Mouse (Mus musculus) central nervous system, embryonic 11.5 days (tissue): ENCODE data around the gene Arpc2. TPM values are rescaled to one million over a fixed set of nuclear protein-coding genes. Genes with fewer than 3 reads are reported as not detected.

Source experiments
- polyA plus RNA-seq: library from polyadenylated mRNA; depleted of rRNA; stranded (reverse); fragments of >200 nt; gene quantifications from 2 replicates; pipeline ENCODE4 v1.2.3, GENCODE M21; 2012; rRNA removed

Gene Arpc2
- 132 and 211 TPM in 2 replicates for polyA plus RNA-seq

GRCm38 (mm10) chr1:74235938-74236589, at the start of gene Arpc2:
TSS of gene Arpc2 (plus strand) at chr1:74236084.

GRCm38 (mm10) chr1:74194445-74194844, 41.4 kb upstream of the Arpc2 start, which contains the start of gene Cxcr1:
TSS of gene Cxcr1 (minus strand) at chr1:74194631.

DNA sequence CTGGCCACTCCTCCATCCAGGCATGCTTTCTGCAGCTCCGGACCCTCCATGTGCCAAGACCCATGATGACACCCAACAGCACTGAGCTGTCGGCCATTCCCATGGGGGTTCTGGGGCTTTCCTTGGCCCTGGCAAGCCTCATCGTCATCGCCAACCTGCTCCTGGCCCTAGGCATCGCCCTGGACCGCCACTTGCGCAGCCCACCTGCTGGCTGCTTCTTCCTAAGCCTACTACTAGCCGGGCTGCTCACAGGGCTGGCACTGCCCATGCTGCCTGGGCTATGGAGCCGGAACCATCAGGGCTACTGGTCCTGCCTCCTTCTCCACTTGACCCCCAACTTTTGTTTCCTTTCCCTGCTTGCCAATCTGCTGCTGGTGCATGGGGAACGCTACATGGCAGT, 42.7 kb downstream of the Arpc2 start, which contains the start of gene Gpbar1:
Gene Gpbar1, plus strand, starts transcription at position 13 of the 400 bp plus-strand sequence.

GRCm38 (mm10) chr1:74284543-74285160, 48.8 kb downstream of the Arpc2 start, which contains the start of the genes Aamp and Pnkd:
TSS of gene Aamp (minus strand) at chr1:74284738.
TSS of gene Pnkd (plus strand) at chr1:74284930.

GRCm38 (mm10) chr1:74305522-74305921, 69.6 kb downstream of the Arpc2 start, which contains the start of gene Tmbim1:
TSS of gene Tmbim1 (minus strand) at chr1:74305622.

Other genes with a start within 250 kb of the Arpc2 start
- gene Tns1, start 111.6 kb upstream of the Arpc2 start, polyA plus RNA-seq: 9.6 and 16.1 TPM in 2 replicates
- gene Rufy4, start 110.5 kb upstream of the Arpc2 start, polyA plus RNA-seq: 0.81 and 0.89 TPM in 2 replicates
- 0.06 and 0.10 TPM in 2 replicates for gene Cxcr2, start 82.1 kb upstream of the Arpc2 start, polyA plus RNA-seq
- not detected in 2 replicates for gene Cxcr1, start 41.5 kb upstream of the Arpc2 start, polyA plus RNA-seq
- 0.19 and 0.40 TPM in 2 replicates for gene Gpbar1, start 42.5 kb downstream of the Arpc2 start, polyA plus RNA-seq
- gene Aamp, start 48.7 kb downstream of the Arpc2 start, polyA plus RNA-seq: 157 and 243 TPM in 2 replicates
- gene Pnkd, start 48.8 kb downstream of the Arpc2 start, polyA plus RNA-seq: 43.6 and 50.9 TPM in 2 replicates
- 2.8 and 7.5 TPM in 2 replicates for gene Tmbim1, start 69.5 kb downstream of the Arpc2 start, polyA plus RNA-seq
- gene Catip, start 126.0 kb downstream of the Arpc2 start, polyA plus RNA-seq: 0.85 and 1.5 TPM in 2 replicates
- 2.4 and 3.0 TPM in 2 replicates for gene Slc11a1, start 139.1 kb downstream of the Arpc2 start, polyA plus RNA-seq
- gene Ctdsp1, start 155.4 kb downstream of the Arpc2 start, polyA plus RNA-seq: 45.6 and 69.4 TPM in 2 replicates
- 0.14 and 0.15 TPM in 2 replicates for gene Vil1, start 173.3 kb downstream of the Arpc2 start, polyA plus RNA-seq